Mouse (Mus musculus): Measurements from ENCODE around the gene Adora1. TPM values are rescaled to one million over a fixed set of nuclear protein-coding genes. Genes with fewer than 3 reads are reported as not detected.
A peak's percentile ranks its signal among the peaks of the same experiment; 100 is the strongest.

The Adora1 gene
- polyA plus RNA-seq, 1 experiment from 2014 or later: 8.3 TPM

DNA sequence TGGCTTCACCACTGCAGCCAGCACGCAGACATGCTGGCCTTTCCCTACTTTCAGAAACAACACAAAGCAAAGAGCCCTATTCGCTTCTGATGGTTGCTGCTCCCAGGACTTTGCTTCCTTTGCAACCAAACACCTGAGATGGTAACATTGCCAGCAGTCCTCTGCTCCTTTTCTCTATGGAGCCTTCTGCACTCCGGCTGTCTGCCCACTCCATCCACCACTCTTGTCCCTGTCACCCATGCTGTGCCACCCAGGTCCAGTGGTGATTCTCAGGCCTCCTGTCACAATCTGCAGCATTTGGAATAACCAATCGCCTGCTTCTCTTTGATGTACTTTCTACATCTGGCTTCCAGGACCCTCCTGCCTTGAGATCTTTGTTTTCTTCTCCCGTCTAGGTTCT lies 9.9 kb downstream of the Adora1 start:
- ATAC-seq (ENCODE audit: extremely low read depth, insufficient number of reproducible peaks, low FRiP score, low TSS enrichment): no peak
- peaks cover 25% of the 10 kb centered on the region; the same call in 1 of the 2 replicates for H3K27me3 ChIP-seq (replicated peaks)
- no peaks in the 10 kb centered on the region for H3K36me3 ChIP-seq
- no peak overlapping the region for H3K4me2 ChIP-seq
- H3K9me3 ChIP-seq: no peaks in the 10 kb centered on the region
- H3K9ac ChIP-seq: no peak overlapping the region
- H3K4me3 ChIP-seq: no peak overlapping the region
- H3K4me1 ChIP-seq: peaks cover 47% of the 10 kb centered on the region
- 88% methylated on average over 5 of the region's 5 CpGs for WGBS
- H3K27ac ChIP-seq (replicated peaks): no peak overlapping the region

DNA sequence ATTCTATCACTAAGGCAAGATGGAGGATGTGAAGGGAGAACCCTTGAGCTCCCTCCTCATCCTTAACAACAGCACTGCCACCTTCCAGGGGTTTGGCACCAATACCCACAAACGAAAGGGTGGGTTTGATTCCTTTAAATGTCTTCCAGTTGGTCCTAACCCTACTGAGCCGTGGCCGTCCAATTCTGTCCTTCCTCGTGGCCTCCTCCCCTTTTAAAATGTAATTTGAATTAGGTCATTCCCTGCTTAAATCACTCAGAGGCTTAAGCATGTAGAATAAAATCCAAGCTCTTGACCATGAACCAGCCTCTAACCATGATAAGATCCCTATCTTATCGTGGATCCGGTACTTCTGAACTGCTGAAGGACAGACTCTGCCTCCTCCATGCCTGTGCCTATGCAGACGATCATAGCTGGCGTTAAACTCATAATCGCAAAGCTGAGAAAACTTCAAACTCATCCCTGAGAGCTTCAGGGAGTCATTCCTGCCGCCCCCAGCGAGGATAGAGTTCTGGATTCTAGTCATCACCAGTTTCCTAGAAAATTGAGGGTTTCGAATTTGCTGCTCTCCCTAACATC lies 10.5 kb downstream of the Adora1 start:
- ATAC-seq (ENCODE audit: extremely low read depth, insufficient number of reproducible peaks, low FRiP score, low TSS enrichment): no peak
- peaks cover 44% of the 10 kb centered on the region for H3K4me1 ChIP-seq

DNA sequence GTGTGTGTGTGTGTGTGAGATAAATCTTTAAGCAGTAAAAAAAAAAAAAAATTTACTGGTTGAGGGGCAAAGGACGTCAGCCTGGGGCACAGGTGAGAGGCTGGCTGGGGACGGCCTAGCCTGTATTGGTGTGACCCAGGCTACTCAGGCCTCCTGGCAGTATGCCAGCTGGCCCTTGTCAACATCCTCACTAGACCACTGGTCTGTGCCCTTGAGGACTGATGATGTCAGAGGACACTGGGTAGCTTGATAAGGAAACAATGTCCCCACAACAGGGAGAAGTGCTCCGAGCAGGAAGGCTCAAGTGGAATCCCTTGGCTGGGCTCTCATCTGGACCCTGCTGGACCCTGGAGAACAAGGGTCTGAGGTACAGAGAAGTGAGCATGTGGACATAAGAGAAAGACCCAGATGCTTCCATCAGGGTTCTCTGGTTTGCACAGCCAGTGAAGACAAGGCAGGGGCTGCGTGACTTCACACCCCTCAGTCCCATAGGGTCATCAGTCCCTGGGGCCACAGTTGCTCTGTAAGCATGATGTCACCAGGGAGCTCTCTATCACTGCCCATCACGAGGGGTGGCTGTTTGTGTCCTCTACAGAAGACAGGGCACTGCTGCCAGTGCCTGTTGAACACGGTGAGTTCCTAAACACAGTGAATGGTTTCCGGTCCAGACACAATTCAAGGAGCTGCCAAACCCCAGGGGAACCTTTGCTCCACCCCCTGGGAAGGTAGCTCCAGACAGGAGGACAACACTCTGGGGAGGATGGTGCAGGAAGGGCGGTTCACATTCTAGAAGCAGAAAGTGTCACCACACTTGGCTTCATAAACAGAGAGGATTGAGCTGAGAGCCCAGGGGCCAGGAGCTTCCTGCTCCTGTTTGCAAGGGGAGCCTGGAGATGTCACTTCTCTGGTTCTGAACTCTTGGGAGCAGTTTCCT lies 12.8 kb downstream of the Adora1 start:
- no peaks in the 10 kb centered on the region for H3K9me3 ChIP-seq
- no peaks in the 10 kb centered on the region for H3K36me3 ChIP-seq
- WGBS: 22% methylated on average over 8 of the region's 8 CpGs
- H3K4me3 ChIP-seq: no peak overlapping the region
- H3K4me1 ChIP-seq: peaks cover 52% of the 10 kb centered on the region
- peak overlapping the region; percentile 34; the same call in 1 of the 2 replicates for H3K9ac ChIP-seq
- peak; percentile 77 for ATAC-seq (ENCODE audit: extremely low read depth, insufficient number of reproducible peaks, low FRiP score, low TSS enrichment)
- H3K4me2 ChIP-seq: peak overlapping the region; percentile 42
- peak overlapping the region; percentile 90 for H3K27ac ChIP-seq (replicated peaks)
- peaks cover 34% of the 10 kb centered on the region; the same call in 1 of the 2 replicates for H3K27me3 ChIP-seq (replicated peaks)

More for the DNA sequence above, 10.5 kb downstream of the Adora1 start:
- no peak overlapping the region for H3K9ac ChIP-seq
- no peak overlapping the region for H3K4me3 ChIP-seq
- no peaks in the 10 kb centered on the region for H3K9me3 ChIP-seq
- no peak overlapping the region for H3K4me2 ChIP-seq
- no peak overlapping the region for H3K27ac ChIP-seq (replicated peaks)
- 84% methylated on average over 12 of the region's 12 CpGs for WGBS
- H3K27me3 ChIP-seq (replicated peaks): peaks cover 27% of the 10 kb centered on the region; the same call in 1 of the 2 replicates
- no peaks in the 10 kb centered on the region for H3K36me3 ChIP-seq

DNA sequence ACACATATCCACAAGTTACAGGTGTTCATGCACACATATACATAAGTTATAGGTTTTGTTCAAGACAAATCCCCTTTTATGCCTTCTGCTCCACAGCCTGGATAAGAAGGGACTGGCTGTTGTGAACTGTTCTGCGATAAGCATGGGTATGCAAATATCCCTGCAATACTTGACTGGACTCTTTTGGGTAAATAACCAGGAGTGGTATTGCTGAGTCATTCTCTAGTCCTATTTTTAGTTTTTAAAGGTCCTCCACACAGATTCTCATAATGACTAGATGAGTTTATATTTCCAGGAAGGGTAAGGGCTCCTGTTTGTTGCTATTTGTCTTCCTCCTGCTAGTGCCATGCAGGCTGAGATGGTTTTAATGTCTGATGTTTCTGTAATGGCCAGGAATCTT lies 14.1 kb downstream of the Adora1 start:
- no peak overlapping the region for H3K4me2 ChIP-seq
- no peak overlapping the region for H3K4me3 ChIP-seq
- H3K27ac ChIP-seq (replicated peaks): peak overlapping the region; percentile 90
- 81% methylated on average over 1 of the region's 1 CpGs for WGBS
- no peak overlapping the region for H3K9ac ChIP-seq
- H3K9me3 ChIP-seq: no peaks in the 10 kb centered on the region
- no peak for ATAC-seq (ENCODE audit: extremely low read depth, insufficient number of reproducible peaks, low FRiP score, low TSS enrichment)
- H3K4me1 ChIP-seq: peaks cover 54% of the 10 kb centered on the region
- H3K27me3 ChIP-seq (replicated peaks): peaks cover 34% of the 10 kb centered on the region; the same call in 1 of the 2 replicates
- no peaks in the 10 kb centered on the region for H3K36me3 ChIP-seq

DNA sequence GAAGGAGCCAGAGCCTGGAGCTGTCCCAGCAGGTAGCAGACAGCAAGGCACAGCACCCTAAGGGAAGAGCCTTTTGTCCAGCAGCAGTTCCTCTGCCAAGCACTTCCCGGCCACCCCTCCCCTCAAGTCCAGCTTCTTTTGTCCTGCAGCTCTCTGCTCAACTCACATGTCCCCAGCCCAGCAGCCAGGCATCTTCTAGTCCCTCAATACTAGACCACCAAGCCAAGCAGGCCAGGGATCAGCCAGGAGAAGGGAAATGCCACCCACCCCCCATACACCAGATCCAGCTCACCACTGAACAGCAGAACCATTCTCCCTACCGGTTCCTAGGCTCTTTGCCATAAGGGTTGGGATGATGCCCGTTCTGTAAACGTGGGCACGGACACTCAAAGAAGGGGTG lies 15.6 kb downstream of the Adora1 start:
- 82% methylated on average over 5 of the region's 5 CpGs for WGBS
- H3K4me3 ChIP-seq: no peak overlapping the region
- H3K9ac ChIP-seq: no peak overlapping the region
- H3K9me3 ChIP-seq: no peaks in the 10 kb centered on the region
- peaks cover 59% of the 10 kb centered on the region for H3K4me1 ChIP-seq
- H3K4me2 ChIP-seq: no peak overlapping the region
- H3K27me3 ChIP-seq (replicated peaks): peaks cover 21% of the 10 kb centered on the region
- H3K36me3 ChIP-seq: no peaks in the 10 kb centered on the region
- no peak for ATAC-seq (ENCODE audit: extremely low read depth, insufficient number of reproducible peaks, low FRiP score, low TSS enrichment)
- H3K27ac ChIP-seq (replicated peaks): no peak overlapping the region

DNA sequence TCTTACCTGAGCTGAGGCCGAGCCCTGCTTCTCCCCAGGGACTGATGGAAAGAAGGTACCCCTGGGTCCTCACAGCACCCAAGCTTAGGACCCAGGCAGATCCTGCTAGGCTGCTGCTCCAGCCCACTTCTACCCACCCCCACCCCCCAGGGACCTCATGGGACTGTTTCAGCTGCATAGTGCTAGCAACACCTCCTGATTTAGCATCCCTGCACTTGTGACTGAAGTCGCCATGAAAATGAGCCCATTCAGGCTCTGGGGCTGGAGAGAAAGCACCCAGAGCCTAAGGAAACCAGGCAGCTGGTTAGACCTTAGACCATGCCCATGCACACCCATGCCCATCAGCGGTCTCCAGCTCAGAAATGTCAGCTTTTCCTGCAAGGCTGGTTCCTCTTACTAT lies 17.3 kb downstream of the Adora1 start:
- H3K9me3 ChIP-seq: no peaks in the 10 kb centered on the region
- no peak for ATAC-seq (ENCODE audit: extremely low read depth, insufficient number of reproducible peaks, low FRiP score, low TSS enrichment)
- no peaks in the 10 kb centered on the region for H3K36me3 ChIP-seq
- WGBS: 63% methylated on average over 3 of the region's 3 CpGs
- H3K4me1 ChIP-seq: peaks cover 60% of the 10 kb centered on the region
- no peak overlapping the region for H3K27ac ChIP-seq (replicated peaks)
- no peak overlapping the region for H3K4me3 ChIP-seq
- H3K27me3 ChIP-seq (replicated peaks): peaks cover 18% of the 10 kb centered on the region
- H3K4me2 ChIP-seq: no peak overlapping the region
- H3K9ac ChIP-seq: no peak overlapping the region

DNA sequence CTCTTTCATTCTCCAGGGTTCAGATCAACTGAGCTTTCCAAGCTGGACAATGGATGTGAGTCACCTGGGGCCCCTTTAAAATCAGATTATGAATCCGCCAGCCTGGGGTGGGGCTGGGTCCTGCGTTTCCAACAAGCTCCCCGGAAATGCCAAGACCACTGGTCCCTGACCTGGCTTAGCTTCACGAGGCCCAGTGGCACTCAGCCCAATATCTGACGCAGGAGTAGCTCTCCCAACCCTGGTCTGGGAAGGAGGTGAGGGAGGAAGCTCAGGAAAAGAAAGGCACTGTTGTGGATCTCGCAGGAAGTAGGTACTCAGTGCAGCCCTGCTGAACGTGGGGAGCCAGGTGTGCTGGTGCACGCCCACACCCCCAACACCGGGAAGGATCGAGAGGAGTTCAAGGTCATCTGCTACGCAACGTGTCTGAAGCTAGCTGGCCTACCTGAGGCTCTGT lies 18.2 kb downstream of the Adora1 start:
- no peaks in the 10 kb centered on the region for H3K36me3 ChIP-seq
- no peak overlapping the region for H3K4me2 ChIP-seq
- peaks cover 60% of the 10 kb centered on the region for H3K4me1 ChIP-seq
- H3K27me3 ChIP-seq (replicated peaks): peaks cover 18% of the 10 kb centered on the region
- 63% methylated on average over 12 of the region's 12 CpGs for WGBS
- ATAC-seq (ENCODE audit: extremely low read depth, insufficient number of reproducible peaks, low FRiP score, low TSS enrichment): no peak
- H3K9me3 ChIP-seq: no peaks in the 10 kb centered on the region
- no peak overlapping the region for H3K4me3 ChIP-seq
- no peak overlapping the region for H3K9ac ChIP-seq
- no peak overlapping the region; the same call in 1 of the 2 replicates for H3K27ac ChIP-seq (replicated peaks)

DNA sequence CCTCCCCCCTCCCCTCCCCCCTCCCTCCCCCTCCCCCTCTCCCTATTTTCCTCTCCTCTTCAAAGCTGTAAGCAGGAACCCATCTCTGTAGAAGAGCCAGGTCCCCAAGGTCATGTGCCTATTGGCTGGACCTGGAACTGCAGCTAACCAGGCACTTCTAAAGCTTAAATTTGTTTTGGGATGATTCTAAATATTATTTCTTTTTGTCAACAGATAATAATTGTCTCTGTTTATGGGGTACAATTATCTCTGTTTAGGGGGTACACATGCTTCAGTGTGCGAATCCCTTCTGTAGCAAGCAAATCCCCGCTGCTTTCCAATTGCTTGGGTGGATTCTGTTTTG lies 18.6 kb downstream of the Adora1 start:
- H3K4me2 ChIP-seq: no peak overlapping the region
- H3K4me1 ChIP-seq: peaks cover 60% of the 10 kb centered on the region
- H3K27ac ChIP-seq (replicated peaks): no peak overlapping the region
- no peaks in the 10 kb centered on the region for H3K9me3 ChIP-seq
- WGBS: 82% methylated on average over 2 of the region's 2 CpGs
- no peak overlapping the region for H3K4me3 ChIP-seq
- no peak overlapping the region for H3K9ac ChIP-seq
- no peaks in the 10 kb centered on the region for H3K36me3 ChIP-seq
- H3K27me3 ChIP-seq (replicated peaks): peaks cover 18% of the 10 kb centered on the region
- ATAC-seq (ENCODE audit: extremely low read depth, insufficient number of reproducible peaks, low FRiP score, low TSS enrichment): no peak

DNA sequence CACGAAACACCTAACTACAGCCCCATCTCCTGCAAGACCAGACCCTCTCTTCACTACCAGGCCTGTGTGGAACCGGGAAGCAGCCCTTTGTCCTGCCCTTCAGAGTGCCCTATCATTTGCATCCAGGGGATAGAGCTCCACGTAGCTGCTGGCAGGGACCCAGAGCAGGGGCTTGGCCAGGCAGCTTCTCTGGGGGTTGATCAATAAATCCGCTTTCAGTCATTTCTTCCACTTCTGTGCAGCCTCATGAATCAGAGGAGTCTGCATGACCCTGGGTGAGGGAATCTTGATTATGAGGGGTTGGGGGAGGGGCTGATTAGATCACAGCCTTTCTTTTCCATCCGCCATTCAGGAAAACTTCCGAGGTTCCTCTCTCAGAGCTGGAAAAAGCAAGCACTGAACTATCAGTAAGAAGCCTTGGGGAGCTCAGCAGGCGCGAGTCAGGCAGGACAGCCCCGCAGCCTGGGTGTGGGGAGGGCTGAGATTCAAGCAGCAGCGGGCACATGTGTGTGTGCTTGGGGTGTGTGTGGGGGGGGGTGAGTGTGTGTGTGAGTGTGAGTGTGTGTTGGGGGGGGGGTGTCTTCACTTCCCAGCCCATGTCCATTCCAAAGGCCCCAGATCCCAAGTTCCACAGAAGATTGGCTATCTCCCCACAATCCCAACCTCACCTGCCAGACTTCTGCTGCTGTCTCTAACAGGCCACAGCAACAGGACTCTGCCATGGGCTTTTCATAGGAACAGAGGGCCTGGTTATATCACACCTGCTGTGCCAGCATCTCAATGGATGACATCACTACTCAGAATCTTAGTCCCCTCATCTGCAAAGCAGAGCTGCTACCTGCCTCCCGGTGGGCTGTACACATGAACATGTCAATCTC lies 19.2 kb downstream of the Adora1 start:
- Histone ChIP-seq H3K4me3 (no peak overlapping the region), H3K9me3 (no peaks in the 10 kb centered on the region), H3K27me3 (replicated peaks) (peaks cover 18% of the 10 kb centered on the region), H3K36me3 (no peaks in the 10 kb centered on the region), H3K27ac (replicated peaks) (no peak overlapping the region; the same call in 1 of the 2 replicates), H3K4me2 (no peak overlapping the region), H3K4me1 (peaks cover 60% of the 10 kb centered on the region), H3K9ac (peak overlapping the region; percentile 6)
- WGBS: 27% methylated on average over 11 of the region's 11 CpGs
- no peak for ATAC-seq (ENCODE audit: extremely low read depth, insufficient number of reproducible peaks, low FRiP score, low TSS enrichment)

DNA sequence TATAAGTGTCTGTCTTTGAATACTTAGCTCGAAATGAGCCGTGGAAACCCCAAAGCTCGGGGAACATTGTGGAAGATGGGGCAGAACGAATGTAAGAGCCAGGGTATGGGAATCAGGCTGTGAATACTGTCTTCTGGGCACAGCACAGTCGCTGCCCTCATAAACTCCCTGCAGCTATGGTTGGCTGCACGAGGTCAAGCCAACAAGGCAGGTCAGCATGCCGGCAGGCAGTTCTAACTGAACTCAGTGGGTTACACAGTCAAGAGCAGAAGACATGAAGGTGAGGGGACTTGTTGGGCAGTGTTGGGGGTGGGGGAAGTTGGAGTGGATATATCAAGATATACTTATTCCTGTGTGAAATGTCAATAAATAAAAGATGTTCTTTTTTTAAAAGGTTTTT lies 20.2 kb downstream of the Adora1 start:
- H3K4me1 ChIP-seq: peaks cover 68% of the 10 kb centered on the region
- 74% methylated on average over 7 of the region's 7 CpGs for WGBS
- H3K36me3 ChIP-seq: no peaks in the 10 kb centered on the region

DNA sequence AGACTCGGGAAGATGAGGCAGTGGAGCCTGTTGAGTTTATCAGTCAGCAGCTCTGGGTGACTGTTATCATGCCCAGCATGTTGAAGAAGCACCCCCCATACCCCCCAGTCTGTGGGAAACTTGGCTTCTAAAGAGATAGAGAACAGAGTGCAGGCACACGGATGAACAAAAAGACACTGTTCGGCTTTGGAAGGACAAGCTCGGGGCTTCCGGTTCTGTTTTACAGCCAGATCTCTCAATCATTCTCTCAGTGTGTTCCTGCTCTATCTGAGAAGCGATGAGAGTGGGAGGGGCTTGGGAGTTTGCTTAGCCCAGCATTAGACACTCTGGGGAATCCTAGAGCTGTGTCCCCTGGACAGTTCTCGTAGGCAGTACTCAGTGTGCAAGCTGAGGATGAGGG lies 21.8 kb downstream of the Adora1 start:
- Histone ChIP-seq H3K9ac (no peak overlapping the region), H3K27me3 (replicated peaks) (peaks cover 11% of the 10 kb centered on the region), H3K4me1 (peaks cover 74% of the 10 kb centered on the region), H3K27ac (replicated peaks) (no peak overlapping the region), H3K9me3 (no peaks in the 10 kb centered on the region), H3K4me3 (no peak overlapping the region), H3K36me3 (no peaks in the 10 kb centered on the region), H3K4me2 (no peak overlapping the region)
- WGBS: 32% methylated on average over 7 of the region's 7 CpGs
- ATAC-seq (ENCODE audit: extremely low read depth, insufficient number of reproducible peaks, low FRiP score, low TSS enrichment): no peak

More for the DNA sequence above, 20.2 kb downstream of the Adora1 start:
- Histone ChIP-seq H3K27ac (replicated peaks) (no peak overlapping the region), H3K9me3 (no peaks in the 10 kb centered on the region), H3K27me3 (replicated peaks) (peaks cover 18% of the 10 kb centered on the region), H3K4me3 (no peak overlapping the region), H3K9ac (no peak overlapping the region), H3K4me2 (no peak overlapping the region)
- ATAC-seq (ENCODE audit: extremely low read depth, insufficient number of reproducible peaks, low FRiP score, low TSS enrichment): no peak

Measured in heart, embryonic 13.5 days (tissue).